Mouse (Mus musculus): ENCODE measurements around the gene Gm5426. TPM values are rescaled to one million over a fixed set of nuclear protein-coding genes. Genes with fewer than 3 reads are reported as not detected.

The Gm5426 gene
- total RNA-seq, 2 experiments from 2014 or later = not detected

Small RNA genes lying within 50 kb of the gene (microRNA-seq; reads per million reads assigned to microRNA genes)
- gene Gm22913 (ENCODE audit: borderline number of aligned reads in 2 of 2) = 0 reads per million in 2 experiments

Other genes starting within 250 kb of the Gm5426 start
- 10 to 100 TPM; 20.5 to 47.4 TPM for gene Eea1, start 196.0 kb upstream of the Gm5426 start, total RNA-seq (2021)